In genomic region chr7:111741595-111741994, GRCm38 (mm10) we compare ENCODE assay signal across 9 mouse cellular contexts. TPM values are rescaled to one million over a fixed set of nuclear protein-coding genes. Genes with fewer than 3 reads are reported as not detected.
A peak's percentile ranks its signal among the peaks of the same experiment; 100 is the strongest.
DNase-seq lines count a peak whose midpoint lies in the region; ATAC-seq lines count a peak whose summit lies in the region.
"Had no signal": no experiment of that assay in that cellular context is flagged by ENCODE, and none has a peak within 500 bp of the region (broad histone marks: within the 10 kb centered on the region; RNA-seq: fewer than 3 reads in every experiment).

No protein-coding gene starts in this region.

- DNase-seq in adrenal gland, adult 2 months, result peak; percentile 56
- no peak for DNase-seq in adrenal gland, adult 18-20 months (ENCODE audit: low spot score in 2 of 2)
- DNase-seq in adrenal gland, postnatal 10 days, result peak; percentile 39
- DNase-seq in heart, adult 8-10 months (ENCODE audit: low spot score), result peak; percentile 71
- peak; percentile 34 for DNase-seq in kidney, postnatal 10 days
- no peak for DNase-seq in urinary bladder, postnatal 10 days (ENCODE audit: low spot score)
- no peak for DNase-seq in frontal cortex, postnatal 10 days (ENCODE audit: low spot score in 2 of 2)
- DNase-seq: forebrain, postnatal 0 days had no signal

- no peak for ATAC-seq in granulocyte monocyte progenitor cell, adult 5-6 weeks (replicated peaks; ENCODE audit: poor library complexity, severe bottlenecking)
- ATAC-seq: forebrain, postnatal 0 days had no signal

RNA-seq across cellular contexts. Expression of gene Galnt18, which starts 38.2 kb away (rescaled TPM):
- total RNA-seq in adrenal gland, adult 2 months (2021), result 10 to 100 TPM; 11.6 to 18.3 TPM
- 20.5 and 22.3 TPM in 2 replicates for polyA plus RNA-seq in adrenal gland, adult 2 months (2012; rRNA removed)
- 10 to 100 TPM; 13.2 to 16.8 TPM for total RNA-seq in adrenal gland, adult 18-20 months (2021)
- total RNA-seq in adrenal gland, postnatal 10 days (2021), result 10 to 100 TPM; 21.8 to 25.0 TPM
- total RNA-seq in heart, adult 8-10 months (2022), result 10 to 100 TPM in 2 of 4 experiments, 1 to 10 TPM in 2; 7.4 to 10.8 (median 9.5) TPM
- total RNA-seq in granulocyte monocyte progenitor cell, adult 5-6 weeks (2014; fragmentation: Nextera tagmentation), result not detected in 2 replicates
- total RNA-seq in granulocyte monocyte progenitor cell, adult 5-6 weeks (2017), result 0.09 TPM in 1 of 2 replicates, not detected in the other

Comparison
In these comparisons a context has a peak if more than half of its experiments do, and no peak if none do; other contexts are left out.
1. DNase-seq: peak in adrenal gland, adult 2 months (single experiment), adrenal gland, postnatal 10 days (single experiment), heart, adult 8-10 months (single experiment) and kidney, postnatal 10 days (single experiment); none in adrenal gland, adult 18-20 months (0 of 2), urinary bladder, postnatal 10 days (single experiment) and frontal cortex, postnatal 10 days (0 of 2).
2. RNA of gene Galnt18, which starts 38.2 kb away (total RNA-seq): 21.8 to 25.0 TPM in adrenal gland, postnatal 10 days, 11.6 to 18.3 TPM in adrenal gland, adult 2 months, 13.2 to 16.8 TPM in adrenal gland, adult 18-20 months and 7.4 to 10.8 TPM in heart, adult 8-10 months; 0.09 TPM in granulocyte monocyte progenitor cell, adult 5-6 weeks; every median in the first group is over 4 times any median in the second.